Mouse (Mus musculus): Measurements from ENCODE around the gene Frs3. TPM values are rescaled to one million over a fixed set of nuclear protein-coding genes. Genes with fewer than 3 reads are reported as not detected.

The Frs3 gene
- polyA plus RNA-seq, 1 experiment from 2014 or later, result 6.8 TPM

DNA sequence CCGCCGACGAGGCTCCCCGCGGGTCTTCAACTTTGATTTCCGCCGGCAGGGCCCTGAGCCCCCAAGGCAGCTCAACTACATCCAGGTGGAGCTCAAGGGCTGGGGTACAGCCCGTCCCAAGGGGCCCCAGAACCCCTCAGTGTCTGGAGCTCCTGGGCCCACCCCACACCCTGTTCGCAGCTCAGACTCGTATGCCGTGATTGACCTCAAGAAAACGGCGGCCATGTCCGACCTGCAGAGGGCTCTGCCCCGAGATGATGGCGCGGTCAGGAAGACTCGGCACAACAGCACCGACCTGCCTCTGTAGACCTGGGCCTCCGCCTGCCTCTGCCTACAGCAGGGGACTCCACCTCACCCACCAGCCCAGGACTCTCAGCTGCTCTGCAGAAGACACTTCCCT, 14.7 kb downstream of the Frs3 start:
- H3K4me2 ChIP-seq (ENCODE audit: low read length), result no peak overlapping the region
- DNase-seq (ENCODE audit: low spot score), result no peak

DNA sequence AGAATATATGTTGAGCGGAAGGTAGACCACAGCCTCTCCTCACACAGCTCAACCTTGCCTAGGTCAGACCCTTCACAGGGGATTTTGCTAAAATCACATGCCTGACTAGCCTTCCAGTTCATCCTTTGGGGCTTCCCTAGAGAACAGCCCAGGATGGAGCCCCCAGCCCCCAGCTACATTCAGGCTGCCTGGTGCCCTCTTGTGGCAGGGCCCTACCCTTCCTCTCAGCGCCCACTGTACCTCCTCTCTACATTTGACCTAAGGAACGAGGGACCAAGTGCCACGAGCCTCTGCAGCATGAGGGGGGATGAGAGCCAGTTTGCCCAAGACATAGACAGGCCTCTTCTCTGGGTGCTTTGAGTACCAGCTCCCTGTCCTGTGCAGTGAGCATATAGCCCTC, 15.9 kb downstream of the Frs3 start:
- no peak overlapping the region for H3K4me2 ChIP-seq (ENCODE audit: low read length)
- WGBS, result 86% methylated on average over 4 of the region's 4 CpGs

More for the DNA sequence above, 14.7 kb downstream of the Frs3 start:
- ATAC-seq (replicated peaks; ENCODE audit: low FRiP score, low read depth), result no peak
- Histone ChIP-seq H3K36me3 (ENCODE audit: insufficient read depth, low read length) (peaks cover 19% of the 10 kb centered on the region), H3K9me3 (replicated peaks; ENCODE audit: low read length) (no peaks in the 10 kb centered on the region), H3K4me1 (replicated peaks; ENCODE audit: insufficient read depth, low read length) (no peaks in the 10 kb centered on the region), H3K27me3 (ENCODE audit: insufficient read depth, low read length) (no peaks in the 10 kb centered on the region), H3K4me3 (replicated peaks; ENCODE audit: low read depth, low read length) (no peak overlapping the region), H3K27ac (no peak overlapping the region), H3K9ac (ENCODE audit: low read depth, low read length) (no peak overlapping the region)
- WGBS, result 42% methylated on average over 20 of the region's 20 CpGs
- TF ChIP-seq CTCF (IDR thresholded peaks at IDR 0.05; ENCODE audit: low read depth), result no peak

DNA sequence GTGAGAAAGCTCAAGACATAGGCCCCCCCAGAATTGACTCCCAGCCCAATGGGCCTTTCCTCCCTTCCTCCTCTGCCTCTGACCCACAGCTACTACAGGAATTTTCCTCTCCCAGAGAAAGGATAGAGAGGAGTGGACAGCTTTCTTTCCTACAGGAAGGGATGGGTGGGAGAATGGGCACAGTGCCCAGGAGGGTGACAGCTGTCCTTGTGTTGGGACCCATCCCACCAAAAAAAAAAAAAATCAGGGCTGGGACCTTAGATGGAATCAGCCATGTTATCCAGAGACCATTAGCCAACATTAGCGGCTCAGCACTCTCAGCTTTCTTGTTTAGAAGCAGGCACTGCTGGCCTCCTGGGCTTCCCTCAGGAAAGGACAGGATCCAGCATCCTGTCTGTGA, 17.4 kb downstream of the Frs3 start:
- H3K4me3 ChIP-seq (replicated peaks; ENCODE audit: low read depth, low read length), result no peak overlapping the region
- H3K9me3 ChIP-seq (replicated peaks; ENCODE audit: low read length), result no peaks in the 10 kb centered on the region
- no peaks in the 10 kb centered on the region for H3K4me1 ChIP-seq (replicated peaks; ENCODE audit: insufficient read depth, low read length)
- H3K4me2 ChIP-seq (ENCODE audit: low read length), result no peak overlapping the region
- DNase-seq (ENCODE audit: low spot score), result peak; percentile 46
- no peak overlapping the region for H3K9ac ChIP-seq (ENCODE audit: low read depth, low read length)
- H3K27ac ChIP-seq, result no peak overlapping the region
- no peaks in the 10 kb centered on the region for H3K27me3 ChIP-seq (ENCODE audit: insufficient read depth, low read length)
- no peak for TF ChIP-seq CTCF (IDR thresholded peaks at IDR 0.05; ENCODE audit: low read depth)
- H3K36me3 ChIP-seq (ENCODE audit: insufficient read depth, low read length), result peaks cover 15% of the 10 kb centered on the region
- WGBS, result 55% methylated on average over 1 of the region's 1 CpGs
- no peak for ATAC-seq (replicated peaks; ENCODE audit: low FRiP score, low read depth)

More for the DNA sequence above, 15.9 kb downstream of the Frs3 start:
- Histone ChIP-seq H3K36me3 (ENCODE audit: insufficient read depth, low read length) (peaks cover 16% of the 10 kb centered on the region), H3K9ac (ENCODE audit: low read depth, low read length) (no peak overlapping the region), H3K27ac (no peak overlapping the region), H3K27me3 (ENCODE audit: insufficient read depth, low read length) (no peaks in the 10 kb centered on the region), H3K9me3 (replicated peaks; ENCODE audit: low read length) (no peaks in the 10 kb centered on the region), H3K4me3 (replicated peaks; ENCODE audit: low read depth, low read length) (no peak overlapping the region), H3K4me1 (replicated peaks; ENCODE audit: insufficient read depth, low read length) (no peaks in the 10 kb centered on the region)
- ATAC-seq (replicated peaks; ENCODE audit: low FRiP score, low read depth) (no peak), DNase-seq (ENCODE audit: low spot score) (no peak)
- TF ChIP-seq CTCF (IDR thresholded peaks at IDR 0.05; ENCODE audit: low read depth), result peak; percentile 24; the same call in 1 of the 2 replicates

DNA sequence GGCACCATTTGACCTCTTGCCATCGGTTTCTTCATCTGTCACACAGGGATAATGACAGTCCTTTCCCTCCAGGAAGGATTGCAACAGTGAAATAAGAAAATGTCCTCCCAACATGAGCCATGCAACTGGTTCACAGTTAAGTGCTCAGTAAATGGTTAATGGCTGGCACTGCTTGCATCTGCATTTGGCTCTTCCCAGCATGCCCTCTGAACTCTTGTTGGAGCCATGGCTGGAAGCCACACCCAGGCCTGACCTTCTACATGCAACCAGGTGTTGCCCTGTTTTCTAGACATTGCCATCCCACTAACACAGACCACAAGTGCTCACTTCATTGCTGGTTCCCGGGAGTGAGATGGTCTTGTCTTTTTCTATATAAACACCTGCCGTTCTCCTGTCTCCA, 19.1 kb downstream of the Frs3 start:
- DNase-seq (ENCODE audit: low spot score) (no peak), ATAC-seq (replicated peaks; ENCODE audit: low FRiP score, low read depth) (no peak)
- Histone ChIP-seq H3K27ac (no peak overlapping the region), H3K9me3 (replicated peaks; ENCODE audit: low read length) (no peaks in the 10 kb centered on the region), H3K36me3 (ENCODE audit: insufficient read depth, low read length) (0 out of 2 replicates have a peak, but pooled peaks cover 8% of the 10 kb centered on the region), H3K4me2 (ENCODE audit: low read length) (no peak overlapping the region), H3K27me3 (ENCODE audit: insufficient read depth, low read length) (no peaks in the 10 kb centered on the region), H3K9ac (ENCODE audit: low read depth, low read length) (no peak overlapping the region), H3K4me1 (replicated peaks; ENCODE audit: insufficient read depth, low read length) (no peaks in the 10 kb centered on the region), H3K4me3 (replicated peaks; ENCODE audit: low read depth, low read length) (no peak overlapping the region)
- no peak for TF ChIP-seq CTCF (IDR thresholded peaks at IDR 0.05; ENCODE audit: low read depth)
- WGBS, result 70% methylated on average over 3 of the region's 3 CpGs

DNA sequence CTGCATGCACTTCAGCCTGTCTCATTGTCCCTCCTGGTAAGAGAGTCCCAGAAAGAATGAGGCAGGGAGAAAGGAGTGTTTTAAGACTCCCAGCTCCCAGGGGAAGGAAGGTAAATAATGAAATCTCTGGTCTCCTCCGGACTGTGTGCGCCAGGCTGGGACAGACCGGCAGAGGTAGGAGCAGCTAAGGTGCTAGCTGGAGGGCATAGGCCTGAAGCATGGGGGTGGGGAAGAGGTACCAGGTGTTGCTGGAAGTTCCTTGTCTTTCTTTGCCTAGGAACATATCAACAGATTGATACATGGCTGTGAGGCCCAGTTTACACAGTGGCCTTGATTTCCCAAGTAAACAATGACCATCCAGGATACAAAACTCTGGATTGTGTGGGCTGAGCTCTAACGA, 20.1 kb downstream of the Frs3 start:
- Histone ChIP-seq H3K9me3 (replicated peaks; ENCODE audit: low read length) (no peaks in the 10 kb centered on the region), H3K4me3 (replicated peaks; ENCODE audit: low read depth, low read length) (no peak overlapping the region), H3K9ac (ENCODE audit: low read depth, low read length) (no peak overlapping the region), H3K4me2 (ENCODE audit: low read length) (no peak overlapping the region), H3K36me3 (ENCODE audit: insufficient read depth, low read length) (no peaks in the 10 kb centered on the region), H3K4me1 (replicated peaks; ENCODE audit: insufficient read depth, low read length) (no peaks in the 10 kb centered on the region), H3K27me3 (ENCODE audit: insufficient read depth, low read length) (no peaks in the 10 kb centered on the region), H3K27ac (no peak overlapping the region)
- ATAC-seq (replicated peaks; ENCODE audit: low FRiP score, low read depth) (no peak), DNase-seq (ENCODE audit: low spot score) (no peak)
- WGBS, result 40% methylated on average over 4 of the region's 4 CpGs
- no peak for TF ChIP-seq CTCF (IDR thresholded peaks at IDR 0.05; ENCODE audit: low read depth)

DNA sequence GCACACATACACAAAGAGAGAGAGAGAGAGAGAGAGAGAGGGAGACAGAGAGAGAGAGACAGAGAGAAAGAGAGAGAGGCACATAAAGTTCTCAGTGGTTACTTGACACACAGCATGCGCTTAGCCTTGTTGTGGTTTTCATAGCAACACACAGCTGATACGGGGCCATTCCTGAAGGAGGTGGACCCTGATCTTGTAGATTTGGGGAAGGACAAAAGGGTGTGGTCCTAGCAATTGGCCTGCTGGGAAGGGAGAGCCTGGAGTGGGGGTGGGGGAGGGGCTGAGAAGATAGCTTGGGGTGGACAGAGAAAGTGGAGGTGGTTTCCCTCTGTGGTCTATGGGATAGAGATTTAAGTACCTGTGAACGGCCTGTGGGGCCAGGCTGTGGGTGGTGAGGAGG, 21.2 kb downstream of the Frs3 start:
- no peaks in the 10 kb centered on the region for H3K27me3 ChIP-seq (ENCODE audit: insufficient read depth, low read length)
- DNase-seq (ENCODE audit: low spot score) (no peak), ATAC-seq (replicated peaks; ENCODE audit: low FRiP score, low read depth) (no peak)
- H3K27ac ChIP-seq, result no peak overlapping the region
- no peaks in the 10 kb centered on the region for H3K9me3 ChIP-seq (replicated peaks; ENCODE audit: low read length)
- H3K4me3 ChIP-seq (replicated peaks; ENCODE audit: low read depth, low read length), result no peak overlapping the region
- H3K36me3 ChIP-seq (ENCODE audit: insufficient read depth, low read length), result no peaks in the 10 kb centered on the region
- H3K4me1 ChIP-seq (replicated peaks; ENCODE audit: insufficient read depth, low read length), result no peaks in the 10 kb centered on the region
- no peak for TF ChIP-seq CTCF (IDR thresholded peaks at IDR 0.05; ENCODE audit: low read depth)
- no peak overlapping the region for H3K9ac ChIP-seq (ENCODE audit: low read depth, low read length)
- no peak overlapping the region for H3K4me2 ChIP-seq (ENCODE audit: low read length)
- WGBS, result 80% methylated on average over 3 of the region's 3 CpGs

DNA sequence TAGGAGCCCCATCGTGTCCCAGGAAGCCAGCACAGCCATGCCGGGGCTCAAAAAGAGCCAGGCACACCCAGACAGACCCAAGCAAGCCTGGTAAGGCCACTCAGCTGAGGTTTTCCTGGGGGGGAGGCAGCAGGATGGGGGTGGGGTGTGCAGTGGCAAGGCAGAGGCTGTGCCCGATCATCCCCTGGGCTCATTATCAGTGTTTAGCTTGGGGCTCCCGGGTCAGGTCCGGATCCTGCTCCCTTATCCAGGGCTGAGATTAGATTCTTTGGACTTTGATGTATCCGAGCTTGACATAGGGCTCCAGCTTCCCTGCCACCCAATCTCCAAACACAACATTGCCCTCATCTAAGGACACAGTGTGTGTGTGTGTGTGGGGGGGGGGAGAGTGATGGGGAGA, 23.1 kb downstream of the Frs3 start:
- no peaks in the 10 kb centered on the region for H3K36me3 ChIP-seq (ENCODE audit: insufficient read depth, low read length)
- H3K27ac ChIP-seq, result no peak overlapping the region
- ATAC-seq (replicated peaks; ENCODE audit: low FRiP score, low read depth), result no peak
- H3K9ac ChIP-seq (ENCODE audit: low read depth, low read length), result no peak overlapping the region
- H3K9me3 ChIP-seq (replicated peaks; ENCODE audit: low read length), result no peaks in the 10 kb centered on the region
- DNase-seq (ENCODE audit: low spot score), result no peak
- H3K4me3 ChIP-seq (replicated peaks; ENCODE audit: low read depth, low read length), result no peak overlapping the region
- H3K4me2 ChIP-seq (ENCODE audit: low read length), result no peak overlapping the region
- 69% methylated on average over 6 of the region's 6 CpGs for WGBS
- no peak for TF ChIP-seq CTCF (IDR thresholded peaks at IDR 0.05; ENCODE audit: low read depth)
- H3K27me3 ChIP-seq (ENCODE audit: insufficient read depth, low read length), result no peaks in the 10 kb centered on the region
- no peaks in the 10 kb centered on the region for H3K4me1 ChIP-seq (replicated peaks; ENCODE audit: insufficient read depth, low read length)

Data from kidney, postnatal 0 days (tissue).